Mouse (Mus musculus): ENCODE measurements at regions not wholly inside any gene's neighbourhood (a gene's known extent, or its start where the extent isn't known, plus 50 kb on each side); places are given as distances from the start of the nearest gene placed in this dataset.

GRCm38 (mm10) chr5:125843259-125843658, 311.7 kb downstream of the Tmem132b start:
- no peak for DNase-seq (ENCODE audit: low spot score in 2 of 2)

GRCm38 (mm10) chr5:125849722-125850121, 318.1 kb downstream of the Tmem132b start:
- no peak for DNase-seq (ENCODE audit: low spot score in 2 of 2)

GRCm38 (mm10) chr5:125876296-125876695, 344.7 kb downstream of the Tmem132b start:
- no peak for DNase-seq (ENCODE audit: low spot score in 2 of 2)

- no peak for DNase-seq (ENCODE audit: low spot score in 2 of 2)
These were observed 357.3 kb downstream of the Tmem132b start for GRCm38 (mm10) chr5:125888840-125889239.

- no peak for DNase-seq (ENCODE audit: low spot score in 2 of 2)
These were observed 362.3 kb downstream of the Tmem132b start for GRCm38 (mm10) chr5:125893864-125894263.

- DNase-seq (ENCODE audit: low spot score in 2 of 2), result no peak
These were observed 370.5 kb downstream of the Tmem132b start for GRCm38 (mm10) chr5:125902038-125902437.

- no peak for DNase-seq (ENCODE audit: low spot score in 2 of 2)
These were observed 372.9 kb downstream of the Tmem132b start for GRCm38 (mm10) chr5:125904426-125904825.

GRCm38 (mm10) chr5:125907332-125907731, 375.8 kb downstream of the Tmem132b start:
- DNase-seq (ENCODE audit: low spot score in 2 of 2), result no peak

- no peak for DNase-seq (ENCODE audit: low spot score in 2 of 2)
These were observed 376.3 kb downstream of the Tmem132b start for GRCm38 (mm10) chr5:125907909-125908308.

- no peak for DNase-seq (ENCODE audit: low spot score in 2 of 2)
These were observed 384.3 kb downstream of the Tmem132b start for GRCm38 (mm10) chr5:125915857-125916256.

GRCm38 (mm10) chr5:125920965-125921364, 389.4 kb downstream of the Tmem132b start:
- DNase-seq (ENCODE audit: low spot score in 2 of 2), result no peak

- DNase-seq (ENCODE audit: low spot score in 2 of 2), result no peak
These were observed 394.4 kb downstream of the Tmem132b start for GRCm38 (mm10) chr5:125925856-125926497.

- no peak for DNase-seq (ENCODE audit: low spot score in 2 of 2)
These were observed 399.9 kb downstream of the Tmem132b start for GRCm38 (mm10) chr5:125931502-125931901.

- DNase-seq (ENCODE audit: low spot score in 2 of 2), result no peak
These were observed 407.8 kb downstream of the Tmem132b start for GRCm38 (mm10) chr5:125939416-125939815.

- DNase-seq (ENCODE audit: low spot score in 2 of 2), result no peak
These were observed 415.2 kb downstream of the Tmem132b start for GRCm38 (mm10) chr5:125946729-125947128.

- DNase-seq (ENCODE audit: low spot score in 2 of 2), result no peak
These were observed 420.1 kb downstream of the Tmem132b start for GRCm38 (mm10) chr5:125951641-125952040.

- DNase-seq (ENCODE audit: low spot score in 2 of 2), result no peak
These were observed 432.5 kb downstream of the Tmem132b start for GRCm38 (mm10) chr5:125964039-125964438.

- DNase-seq (ENCODE audit: low spot score in 2 of 2), result no peak
These were observed 436.6 kb downstream of the Tmem132b start for GRCm38 (mm10) chr5:125968151-125968550.

GRCm38 (mm10) chr5:125974035-125974434, 442.5 kb downstream of the Tmem132b start:
- DNase-seq (ENCODE audit: low spot score in 2 of 2), result no peak

GRCm38 (mm10) chr5:125979801-125980200, 448.2 kb downstream of the Tmem132b start:
- no peak for DNase-seq (ENCODE audit: low spot score in 2 of 2)

GRCm38 (mm10) chr5:125985356-125985755, 453.8 kb downstream of the Tmem132b start:
- no peak for DNase-seq (ENCODE audit: low spot score in 2 of 2)

- no peak for DNase-seq (ENCODE audit: low spot score in 2 of 2)
These were observed 465.6 kb downstream of the Tmem132b start for GRCm38 (mm10) chr5:125997173-125997572.

GRCm38 (mm10) chr5:126007871-126008270, 476.3 kb downstream of the Tmem132b start:
- DNase-seq (ENCODE audit: low spot score in 2 of 2), result no peak
